In genomic region chr11:78471326-78472103, GRCm38 (mm10) we compare ENCODE assay signal across 26 mouse cellular contexts. TPM values are rescaled to one million over a fixed set of nuclear protein-coding genes. Genes with fewer than 3 reads are reported as not detected.
"Had no signal": no experiment of that assay in that cellular context is flagged by ENCODE, and none has a peak within 500 bp of the region (broad histone marks: within the 10 kb centered on the region; RNA-seq: fewer than 3 reads in every experiment).

No protein-coding gene starts in this region.

- H3K27me3 ChIP-seq: kidney, embryonic 15.5 days; limb, embryonic 12.5 days; limb, embryonic 15.5 days; liver, embryonic 13.5 days; neural tube, embryonic 12.5 days; neural tube, embryonic 15.5 days had no signal

- H3K4me3 ChIP-seq: kidney, embryonic 15.5 days; limb, embryonic 12.5 days; limb, embryonic 15.5 days; liver, embryonic 13.5 days; neural tube, embryonic 12.5 days; neural tube, embryonic 15.5 days had no signal

- H3K36me3 ChIP-seq: kidney, embryonic 15.5 days; liver, embryonic 13.5 days had no signal

- H3K9ac ChIP-seq: kidney, embryonic 15.5 days; limb, embryonic 12.5 days; limb, embryonic 15.5 days; liver, embryonic 13.5 days; neural tube, embryonic 12.5 days; neural tube, embryonic 15.5 days had no signal

- DNase-seq: kidney, adult 8-10 months; kidney, postnatal 14 days; kidney, postnatal 4 days; left cerebral cortex, postnatal 4 days; liver, embryonic 13.5 days; lung, adult 2 months; lung, postnatal 14 days; lung, postnatal 4 days; midbrain, embryonic 14.5 days; right cerebral cortex, adult 18-20 months; right cerebral cortex, postnatal 14 days; right cerebral cortex, postnatal 4 days; thymus, adult 2 months; thymus, postnatal 14 days; thymus, postnatal 4 days had no signal

- H3K4me2 ChIP-seq: kidney, embryonic 15.5 days; limb, embryonic 12.5 days; limb, embryonic 15.5 days; liver, embryonic 13.5 days; midbrain, embryonic 11.5 days; neural tube, embryonic 12.5 days; neural tube, embryonic 15.5 days had no signal

- H3K9me3 ChIP-seq: kidney, embryonic 15.5 days; limb, embryonic 12.5 days; limb, embryonic 15.5 days; liver, embryonic 13.5 days; neural tube, embryonic 12.5 days; neural tube, embryonic 15.5 days had no signal

- H3K27ac ChIP-seq: kidney, embryonic 15.5 days; limb, embryonic 12.5 days; limb, embryonic 15.5 days; liver, embryonic 13.5 days; neural tube, embryonic 12.5 days; neural tube, embryonic 15.5 days; stomach, postnatal 0 days had no signal

RNA-seq across cellular contexts. Expression of gene Sarm1, which starts 26.0 kb away (rescaled TPM):
- total RNA-seq: megakaryocyte-erythroid progenitor cell, adult 5-6 weeks had no signal

RNA-seq across cellular contexts. Expression of gene Vtn, which starts 27.4 kb away (rescaled TPM):
- total RNA-seq: megakaryocyte progenitor cell, adult 5-6 weeks; megakaryocyte-erythroid progenitor cell, adult 5-6 weeks had no signal

RNA-seq across cellular contexts. Expression of gene Sebox, which starts 31.7 kb away (rescaled TPM):
- total RNA-seq: megakaryocyte progenitor cell, adult 5-6 weeks; megakaryocyte-erythroid progenitor cell, adult 5-6 weeks had no signal
- polyA plus RNA-seq: kidney, embryonic 15.5 days; limb, embryonic 12.5 days; lung, embryonic 16.5 days; midbrain, embryonic 11.5 days; midbrain, embryonic 14.5 days; neural tube, embryonic 12.5 days; stomach, embryonic 14.5 days had no signal
